9 mouse cellular contexts compared by ENCODE assay signal in genomic region chr3:97824011-97824711, GRCm38 (mm10).
DNase-seq lines count a peak whose midpoint lies in the region; ATAC-seq and TF ChIP-seq lines count a peak whose summit lies in the region.
"Had no signal": no experiment of that assay in that cellular context is flagged by ENCODE, and none has a peak within 500 bp of the region (broad histone marks: within the 10 kb centered on the region; RNA-seq: fewer than 3 reads in every experiment).

No protein-coding gene starts in this region.

- no peak for TF ChIP-seq EP300 in liver, embryonic 14.5 days (IDR thresholded peaks at IDR 0.05; ENCODE audit: low read depth)

- H3K27ac ChIP-seq in testis, adult 2 months (ENCODE audit: control insufficient read depth, insufficient read depth, low read depth, low read length): 0 out of 2 replicates have a peak overlapping the region, but pooled peaks have one; percentile 13
- no peak overlapping the region for H3K27ac ChIP-seq in hindbrain, postnatal 0 days
- no peak overlapping the region for H3K27ac ChIP-seq in liver, embryonic 14.5 days

- TF ChIP-seq CTCF in testis, adult 2 months (IDR thresholded peaks at IDR 0.05; ENCODE audit: control insufficient read depth, insufficient read depth, insufficient replicate concordance, low read depth, low read length): no peak
- no peak for TF ChIP-seq CTCF in hindbrain, postnatal 0 days (IDR thresholded peaks at IDR 0.05; ENCODE audit: low read depth)
- TF ChIP-seq CTCF in liver, embryonic 14.5 days (IDR thresholded peaks at IDR 0.05; ENCODE audit: low read depth): no peak

- intact Hi-C loops in gastrocnemius, postnatal 14 days (cut with DNase I; ENCODE audit: low total_unique reads): no loop called here

- H3K9ac ChIP-seq in hindbrain, postnatal 0 days (replicated peaks; ENCODE audit: low read length): 0 out of 2 replicates have a peak overlapping the region, but pooled peaks have one; percentile 24
- H3K9ac ChIP-seq in liver, embryonic 14.5 days (replicated peaks): no peak overlapping the region

- ATAC-seq in hindbrain, postnatal 0 days: no peak; the same call in 1 of the 2 replicates
- peak; percentile 18; the same call in 1 of the 2 replicates for ATAC-seq in liver, embryonic 14.5 days (ENCODE audit: insufficient read depth)
- ATAC-seq: Patski had no signal

- WGBS in hindbrain, postnatal 0 days: 8% methylated on average over 27 of the region's 29 CpGs
- 3% methylated on average over 29 of the region's 29 CpGs for WGBS in liver, embryonic 14.5 days (ENCODE audit: insufficient replicate concordance)

- no peaks in the 10 kb centered on the region for H3K27me3 ChIP-seq in testis, adult 2 months (ENCODE audit: control insufficient read depth, insufficient read depth, low read length)
- no peaks in the 10 kb centered on the region for H3K27me3 ChIP-seq in hindbrain, postnatal 0 days (ENCODE audit: insufficient read depth, low read length)
- peaks cover 10% of the 10 kb centered on the region for H3K27me3 ChIP-seq in liver, embryonic 14.5 days (ENCODE audit: control insufficient read depth, insufficient read depth, low read length)
- H3K27me3 ChIP-seq: Patski had no signal

- no peaks in the 10 kb centered on the region for H3K9me3 ChIP-seq in hindbrain, postnatal 0 days (ENCODE audit: low read length)
- H3K9me3 ChIP-seq in liver, embryonic 14.5 days (ENCODE audit: control insufficient read depth, low read length): no peaks in the 10 kb centered on the region

- TF ChIP-seq POLR2A in testis, adult 2 months (IDR thresholded peaks at IDR 0.05; ENCODE audit: control insufficient read depth, low read depth, low read length): no peak

- H3K4me2 ChIP-seq in hindbrain, postnatal 0 days (ENCODE audit: low read depth, low read length): peak overlapping the region; percentile 66
- peak overlapping the region; percentile 54 for H3K4me2 ChIP-seq in liver, embryonic 14.5 days (ENCODE audit: low read depth)

- DNase-seq in testis, postnatal 14 days (ENCODE audit: low spot score): no peak
- DNase-seq in gastrocnemius, postnatal 14 days: peak; percentile 50
- DNase-seq in hindbrain, postnatal 0 days (ENCODE audit: low spot score): no peak
- DNase-seq in liver, embryonic 14.5 days (ENCODE audit: low read depth in 3 of 3, low spot score in 3 of 3): no peak
- DNase-seq in neural tube, embryonic 10.5 days (ENCODE audit: extremely low spot score, low spot score): peak; percentile 70
- no peak for DNase-seq in right cerebral cortex, postnatal 36 days (ENCODE audit: low spot score in 2 of 2)
- no peak for DNase-seq in left cerebral cortex, adult 18-20 months (ENCODE audit: low spot score in 2 of 2)

- no peaks in the 10 kb centered on the region for H3K36me3 ChIP-seq in testis, adult 2 months (ENCODE audit: control insufficient read depth, insufficient read depth, low read length)
- no peaks in the 10 kb centered on the region for H3K36me3 ChIP-seq in hindbrain, postnatal 0 days (ENCODE audit: insufficient read depth, low read length)
- H3K36me3 ChIP-seq in liver, embryonic 14.5 days (replicated peaks; ENCODE audit: control insufficient read depth, insufficient read depth, low read depth): no peaks in the 10 kb centered on the region

- H3K4me1 ChIP-seq in testis, adult 2 months (ENCODE audit: control insufficient read depth, insufficient read depth, low read length): peaks cover 5% of the 10 kb centered on the region
- H3K4me1 ChIP-seq in hindbrain, postnatal 0 days (ENCODE audit: insufficient read depth, low read length): peaks cover 5% of the 10 kb centered on the region; the same call in 1 of the 2 replicates
- peaks cover 0 to 3% of the 10 kb centered on the region in 2 experiments; a peak in 1 of 4 replicates for H3K4me1 ChIP-seq in liver, embryonic 14.5 days (replicated peaks; ENCODE audit: control insufficient read depth in 2 of 2, insufficient read depth in 2 of 2, low read length in 1 of 2)

- peak overlapping the region; percentile 79 for H3K4me3 ChIP-seq in testis, adult 2 months (ENCODE audit: control insufficient read depth, low read depth, low read length)
- H3K4me3 ChIP-seq in hindbrain, postnatal 0 days (ENCODE audit: low read length): peak overlapping the region; percentile 31
- H3K4me3 ChIP-seq in liver, embryonic 14.5 days (ENCODE audit: insufficient read depth in 1 of 2, low read depth in 2 of 2, low read length in 2 of 2): peak overlapping the region; percentile 12 to 34; a peak in 3 of 4 replicates

Comparison
In these comparisons a context has a peak if more than half of its experiments do, and no peak if none do; other contexts are left out.
1. H3K4me3 ChIP-seq: peak in every context shown above with its lines; median percentile 79 in testis, adult 2 months; 31 in hindbrain, postnatal 0 days; 23 in liver, embryonic 14.5 days.
2. DNase-seq: peak in gastrocnemius, postnatal 14 days (single experiment) and neural tube, embryonic 10.5 days (single experiment); none in testis, postnatal 14 days (single experiment), hindbrain, postnatal 0 days (single experiment), liver, embryonic 14.5 days (0 of 3), right cerebral cortex, postnatal 36 days (0 of 2) and left cerebral cortex, adult 18-20 months (0 of 2).